Mouse (Mus musculus) granulocyte monocyte progenitor cell, adult 5-6 weeks (primary cell): Measurements from ENCODE around the gene Plcb2. TPM values are rescaled to one million over a fixed set of nuclear protein-coding genes. Genes with fewer than 3 reads are reported as not detected.

Source experiments
- ATAC-seq: replicated peaks from 2 replicates; pipeline ENCODE4 v1.8.0; 2016; ENCODE audit warnings: mild to moderate bottlenecking, moderate TSS enrichment, inconsistent platforms; ENCODE audit not compliant: poor library complexity, severe bottlenecking
- total RNA-seq, 2 experiments: library from RNA; stranded (forward) in 1 of 2; stranded (reverse) in 1 of 2; fragments of 200-712, 200-1000 nt in 1 of 2; fragments of >200 nt in 1 of 2; fragmentation: Nextera tagmentation in 1 of 2; gene quantifications; 2 replicates each; pipeline ENCODE4 v1.2.3; 2014 to 2017

Plcb2 gene
- total RNA-seq, 2 experiments from 2014 or later = 70.7 to 99.1 TPM

DNA sequence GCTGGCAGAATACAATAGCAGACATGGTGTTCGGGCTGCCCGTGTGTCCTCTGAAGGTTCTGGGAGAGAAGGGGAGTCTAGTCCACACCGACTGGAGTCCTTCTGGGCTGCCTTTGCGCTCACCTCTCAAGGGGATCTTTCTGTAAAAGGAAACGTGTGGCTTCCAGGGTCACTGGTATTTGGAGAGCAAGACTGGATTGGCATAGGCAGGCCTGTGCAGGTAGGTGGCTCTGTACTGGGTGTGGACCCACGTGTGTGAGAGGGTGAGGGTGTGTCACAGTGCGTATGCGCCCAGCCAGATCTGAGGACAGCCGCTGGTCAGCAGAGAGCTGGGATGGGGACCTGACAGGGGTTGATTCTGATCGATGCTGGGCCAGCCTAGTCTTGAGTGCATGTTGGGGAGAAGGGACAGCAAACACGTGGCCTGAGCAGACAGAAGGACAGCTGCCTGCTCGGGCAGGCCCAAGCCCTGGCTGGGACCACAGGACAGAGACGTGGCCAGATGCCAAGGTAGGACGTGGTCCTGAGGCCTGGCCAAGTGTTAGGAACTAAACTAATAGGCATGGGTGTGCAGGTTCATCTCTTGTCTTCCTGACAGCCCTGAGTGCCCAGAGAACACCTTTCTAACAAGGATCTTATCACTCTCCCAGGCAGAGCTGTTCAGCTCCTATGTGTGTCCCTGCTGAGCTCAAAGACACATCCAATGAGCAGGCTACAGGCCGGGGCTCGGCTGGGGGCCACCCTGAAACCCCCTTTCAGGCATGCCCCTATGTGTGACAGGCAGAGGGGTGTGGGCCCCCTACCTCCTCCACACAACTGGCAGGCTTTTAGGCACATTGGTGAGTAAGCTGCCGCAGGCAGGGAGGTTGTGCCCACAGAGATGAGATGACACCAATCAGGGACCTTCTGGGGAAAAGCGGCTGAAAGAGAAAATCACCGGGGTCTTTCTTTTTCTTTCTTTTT lies 64.2 kb downstream of the Plcb2 start:
- ATAC-seq = no peak

DNA sequence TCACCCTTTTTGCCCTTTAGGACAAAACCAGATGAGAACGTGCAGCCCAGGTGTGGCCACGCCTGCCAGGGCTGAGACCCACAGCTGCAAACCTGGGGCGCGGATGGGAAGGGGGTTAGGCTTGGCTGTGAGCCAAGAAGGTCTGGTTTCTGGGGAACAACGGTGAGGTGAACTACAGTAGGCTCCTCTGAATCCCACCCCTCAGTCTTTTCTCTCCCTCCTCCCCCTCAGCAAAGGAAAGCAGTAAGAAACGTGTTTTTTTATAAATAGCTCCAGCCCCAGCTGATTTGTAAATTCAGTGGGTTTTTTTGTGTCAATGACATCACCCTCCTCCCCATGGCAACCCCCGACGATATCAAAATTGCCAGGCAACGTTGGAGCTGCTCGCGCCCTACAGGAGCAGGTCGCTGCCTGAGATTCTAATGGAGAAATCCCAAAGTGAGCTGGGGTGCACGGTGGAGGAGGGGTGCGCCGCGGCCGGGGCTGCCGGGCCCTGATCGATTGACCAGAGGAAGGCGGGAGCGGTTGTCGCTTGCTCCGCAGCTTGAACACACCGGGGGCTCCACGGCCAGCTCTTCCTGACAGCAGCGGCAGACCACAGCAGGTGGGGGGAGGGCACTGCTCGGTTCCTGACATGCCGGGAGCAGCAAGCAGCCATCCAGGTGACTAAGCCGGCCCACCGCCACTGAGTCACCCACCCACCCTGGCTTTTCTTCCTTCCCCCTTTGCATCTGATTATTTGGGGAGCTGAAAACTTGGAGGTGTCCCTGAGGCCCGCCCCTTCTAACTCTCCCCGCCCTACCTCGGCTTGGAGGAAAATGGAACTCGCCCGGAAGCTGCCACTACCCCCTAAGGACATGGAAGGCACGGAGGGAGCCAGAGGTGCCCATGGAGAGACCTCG lies 65.1 kb downstream of the Plcb2 start, which contains the start of gene Pak6:
Gene Pak6, plus strand, starts transcription at position 402 of the 902 bp plus-strand sequence.
- peak; percentile 23 for ATAC-seq

DNA sequence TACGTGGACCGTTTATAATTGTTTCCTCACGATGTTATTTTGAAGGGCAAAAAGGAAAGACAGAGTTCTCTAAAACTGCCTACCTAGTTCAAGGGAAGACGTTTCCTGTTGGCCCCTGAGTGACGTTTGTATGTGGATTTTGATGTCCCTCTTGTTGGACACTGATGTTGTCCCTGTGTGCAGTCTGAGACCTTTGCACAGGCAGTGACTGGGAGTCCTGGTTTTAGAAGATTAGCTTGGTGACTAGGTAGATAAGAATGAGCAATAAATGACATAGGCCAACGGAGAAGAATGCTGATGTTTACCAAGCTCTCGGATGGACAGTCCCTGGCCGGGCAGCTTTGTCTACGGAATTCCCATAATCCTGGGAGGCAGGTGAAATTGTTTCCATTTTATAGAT lies 66.3 kb downstream of the Plcb2 start:
- no peak for ATAC-seq

DNA sequence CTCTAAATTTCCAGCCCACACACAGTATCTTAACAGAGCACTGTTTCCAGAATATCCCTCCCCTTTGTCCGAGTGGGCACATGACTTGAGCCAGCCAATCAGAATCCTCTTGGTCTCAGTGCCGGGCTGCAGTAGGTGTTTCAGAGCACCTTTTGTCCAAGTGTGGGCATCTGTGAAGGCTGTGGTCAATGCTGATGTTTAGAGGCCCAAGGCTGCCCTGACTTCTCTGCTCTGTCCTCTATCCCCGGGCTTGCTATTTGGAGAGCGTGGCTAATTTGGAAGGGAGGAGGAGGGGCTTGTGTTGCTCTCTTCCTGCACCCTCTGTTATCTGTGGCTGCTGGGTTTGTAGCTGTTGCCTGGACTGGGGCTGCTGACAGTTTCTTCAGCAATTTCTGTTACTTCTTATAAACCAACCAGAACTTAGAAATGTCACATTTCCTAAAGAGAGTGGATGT lies 68.2 kb downstream of the Plcb2 start:
- ATAC-seq = peak; percentile 42

DNA sequence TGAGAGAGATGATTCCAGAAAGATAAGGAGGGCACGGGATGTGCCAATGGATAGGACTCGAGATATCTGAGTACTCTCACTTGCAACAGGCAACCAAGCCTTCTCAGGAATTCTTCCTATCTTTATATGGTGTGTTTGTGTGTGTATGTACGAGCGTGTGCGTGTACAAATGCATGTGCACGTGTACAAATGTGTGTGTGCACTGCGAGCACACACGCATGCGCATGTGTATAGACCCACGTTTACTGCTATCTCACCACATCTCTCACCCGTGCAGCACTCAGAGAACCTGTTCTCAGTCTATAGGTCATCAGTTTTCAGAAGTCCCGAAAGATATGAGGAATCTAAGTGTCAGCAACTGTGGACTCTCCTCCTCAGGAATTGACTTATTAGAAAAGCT lies 68.7 kb downstream of the Plcb2 start:
- ATAC-seq = no peak

DNA sequence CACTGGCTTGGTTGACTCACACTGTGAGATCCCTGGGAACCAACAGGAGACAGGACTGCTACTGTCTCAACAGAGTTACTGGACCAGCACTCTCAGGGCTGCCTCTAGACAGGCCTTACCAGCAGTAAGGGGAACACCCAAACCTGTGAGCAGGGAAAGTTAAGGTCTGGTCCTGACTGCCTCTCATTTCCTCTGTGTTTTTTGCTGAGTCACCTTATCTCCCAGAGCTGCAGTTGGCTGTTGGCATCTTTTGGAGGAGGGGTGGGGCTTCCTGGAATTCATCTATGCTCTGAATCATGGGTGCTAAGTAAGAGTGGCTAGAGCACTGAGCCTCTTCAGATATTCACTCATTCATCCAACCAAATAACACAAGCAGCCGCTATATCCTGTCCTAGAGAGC lies 69.2 kb downstream of the Plcb2 start:
- ATAC-seq = peak; percentile 38

DNA sequence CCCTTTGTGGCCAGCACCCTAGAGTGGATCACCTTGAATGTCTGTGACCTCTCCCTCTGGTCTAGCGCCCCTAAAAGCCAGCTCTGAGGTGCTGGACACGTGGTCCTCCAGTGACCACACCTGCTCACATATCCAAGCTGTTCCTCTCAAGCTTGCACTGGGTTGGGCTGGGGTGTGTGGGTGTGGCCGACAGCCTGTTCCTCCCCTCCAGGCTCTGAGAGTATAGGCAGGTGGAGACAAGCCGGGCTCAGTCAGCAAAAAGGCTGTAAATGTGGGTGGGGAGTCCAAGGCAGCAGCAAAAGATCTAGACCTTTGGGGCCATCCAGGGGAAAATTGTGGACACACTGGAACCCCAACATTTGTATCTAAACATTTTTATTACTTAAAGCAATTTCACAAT lies 69.8 kb downstream of the Plcb2 start:
- peak; percentile 34; the same call in 1 of the 2 replicates for ATAC-seq

Other genes starting within 250 kb of the Plcb2 start
- gene Srp14, start 248.7 kb downstream of the Plcb2 start, total RNA-seq (2014; fragmentation: Nextera tagmentation) = 221 and 248 TPM in 2 replicates
- gene Srp14, start 248.7 kb downstream of the Plcb2 start, total RNA-seq (2017) = 186 and 206 TPM in 2 replicates
- gene Bmf, start 178.8 kb downstream of the Plcb2 start, total RNA-seq (2014; fragmentation: Nextera tagmentation) = 0.52 and 6.0 TPM in 2 replicates
- 0.21 and 0.60 TPM in 2 replicates for gene Bmf, start 178.8 kb downstream of the Plcb2 start, total RNA-seq (2017)
- 30.5 and 39.4 TPM in 2 replicates for gene Bub1b, start 130.2 kb downstream of the Plcb2 start, total RNA-seq (2014; fragmentation: Nextera tagmentation)
- gene Bub1b, start 130.2 kb downstream of the Plcb2 start, total RNA-seq (2017) = 101 and 117 TPM in 2 replicates
- 0.32 TPM in 1 of 2 replicates, not detected in the other for gene Pak6, start 65.1 kb downstream of the Plcb2 start, total RNA-seq (2014; fragmentation: Nextera tagmentation)
- 0.05 TPM in 1 of 2 replicates, not detected in the other for gene Pak6, start 65.1 kb downstream of the Plcb2 start, total RNA-seq (2017)
- gene Ankrd63, start 24.5 kb downstream of the Plcb2 start, total RNA-seq (2014; fragmentation: Nextera tagmentation) = 0.77 and 1.0 TPM in 2 replicates
- 0.62 and 0.69 TPM in 2 replicates for gene Ankrd63, start 24.5 kb downstream of the Plcb2 start, total RNA-seq (2017)
- 27.9 and 30.3 TPM in 2 replicates for gene Inafm2, start 17.3 kb upstream of the Plcb2 start, total RNA-seq (2014; fragmentation: Nextera tagmentation)
- 15.0 and 24.8 TPM in 2 replicates for gene Inafm2, start 17.3 kb upstream of the Plcb2 start, total RNA-seq (2017)
- gene Ccdc9b, start 34.2 kb upstream of the Plcb2 start, total RNA-seq (2014; fragmentation: Nextera tagmentation) = 0.92 and 2.3 TPM in 2 replicates
- 0.26 and 0.82 TPM in 2 replicates for gene Ccdc9b, start 34.2 kb upstream of the Plcb2 start, total RNA-seq (2017)
- not detected in 2 replicates for gene Phgr1, start 44.3 kb upstream of the Plcb2 start, total RNA-seq (2014; fragmentation: Nextera tagmentation)
- gene Phgr1, start 44.3 kb upstream of the Plcb2 start, total RNA-seq (2017) = not detected in 2 replicates
- not detected in 2 replicates for gene Disp2, start 51.3 kb upstream of the Plcb2 start, total RNA-seq (2014; fragmentation: Nextera tagmentation)
- gene Disp2, start 51.3 kb upstream of the Plcb2 start, total RNA-seq (2017) = not detected in 2 replicates
- 57.9 and 61.3 TPM in 2 replicates for gene Knstrn, start 85.6 kb upstream of the Plcb2 start, total RNA-seq (2014; fragmentation: Nextera tagmentation)
- 190 and 228 TPM in 2 replicates for gene Knstrn, start 85.6 kb upstream of the Plcb2 start, total RNA-seq (2017)
- gene Ivd, start 133.5 kb upstream of the Plcb2 start, total RNA-seq (2014; fragmentation: Nextera tagmentation) = 59.9 and 60.9 TPM in 2 replicates
- gene Ivd, start 133.5 kb upstream of the Plcb2 start, total RNA-seq (2017) = 34.6 and 45.3 TPM in 2 replicates
- 10.1 and 12.3 TPM in 2 replicates for gene Bahd1, start 171.9 kb upstream of the Plcb2 start, total RNA-seq (2014; fragmentation: Nextera tagmentation)
- 4.6 and 4.8 TPM in 2 replicates for gene Bahd1, start 171.9 kb upstream of the Plcb2 start, total RNA-seq (2017)
- 8.4 and 11.4 TPM in 2 replicates for gene Chst14, start 198.1 kb upstream of the Plcb2 start, total RNA-seq (2014; fragmentation: Nextera tagmentation)
- gene Chst14, start 198.1 kb upstream of the Plcb2 start, total RNA-seq (2017) = 1.4 and 1.5 TPM in 2 replicates